Mouse (Mus musculus): ENCODE measurements around the gene Ppp1r27.
"Not testable (repeated sequence)": the region's sequence is repeated elsewhere in the genome, so short reads cannot be mapped to it uniquely, and the experiment has no call there.

The Ppp1r27 gene

GRCm38 (mm10) chr11:120575940-120576339 lies 25.0 kb upstream of the Ppp1r27 start:
- no peak for DNase-seq (ENCODE audit: low spot score)

- no peak for DNase-seq (ENCODE audit: low spot score)
Observed at GRCm38 (mm10) chr11:120575046-120575445, 24.1 kb upstream of the Ppp1r27 start.

GRCm38 (mm10) chr11:120574278-120574600 lies 23.3 kb upstream of the Ppp1r27 start:
- no peak for DNase-seq (ENCODE audit: low spot score)

DNA sequence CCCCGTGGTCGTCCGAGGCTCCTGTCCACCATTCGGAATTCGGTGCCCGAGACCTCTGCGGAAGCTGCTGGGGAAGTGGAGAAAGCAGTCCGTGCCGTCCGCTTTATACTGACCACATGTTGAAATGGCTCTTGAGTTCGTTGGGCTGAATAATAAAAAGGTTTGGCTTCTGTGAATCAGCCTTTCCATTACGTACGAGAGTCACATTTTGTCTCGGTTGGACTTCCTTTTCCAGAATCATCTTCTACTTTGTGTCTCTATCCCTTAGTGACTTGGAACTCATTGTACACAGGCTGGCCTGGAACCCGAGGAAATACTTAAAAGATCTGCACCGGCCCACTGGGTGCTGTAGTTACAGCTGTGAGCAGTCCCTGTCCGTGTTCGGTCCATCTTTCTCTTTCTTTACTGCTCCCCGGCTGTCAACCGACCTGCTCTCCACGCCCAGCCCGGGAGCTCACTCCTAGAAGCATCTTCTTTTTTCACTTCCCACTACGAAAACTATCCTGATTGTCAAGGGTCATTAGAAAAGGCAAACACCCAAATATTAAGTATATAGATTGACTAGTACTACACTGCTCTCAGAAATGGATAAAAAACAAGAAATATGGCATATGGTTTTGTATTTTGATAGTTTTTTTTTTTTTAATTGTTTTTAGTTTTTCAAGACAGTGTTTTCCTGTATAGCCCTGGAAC lies 22.8 kb upstream of the Ppp1r27 start:
- DNase-seq (ENCODE audit: low spot score), result no peak

DNA sequence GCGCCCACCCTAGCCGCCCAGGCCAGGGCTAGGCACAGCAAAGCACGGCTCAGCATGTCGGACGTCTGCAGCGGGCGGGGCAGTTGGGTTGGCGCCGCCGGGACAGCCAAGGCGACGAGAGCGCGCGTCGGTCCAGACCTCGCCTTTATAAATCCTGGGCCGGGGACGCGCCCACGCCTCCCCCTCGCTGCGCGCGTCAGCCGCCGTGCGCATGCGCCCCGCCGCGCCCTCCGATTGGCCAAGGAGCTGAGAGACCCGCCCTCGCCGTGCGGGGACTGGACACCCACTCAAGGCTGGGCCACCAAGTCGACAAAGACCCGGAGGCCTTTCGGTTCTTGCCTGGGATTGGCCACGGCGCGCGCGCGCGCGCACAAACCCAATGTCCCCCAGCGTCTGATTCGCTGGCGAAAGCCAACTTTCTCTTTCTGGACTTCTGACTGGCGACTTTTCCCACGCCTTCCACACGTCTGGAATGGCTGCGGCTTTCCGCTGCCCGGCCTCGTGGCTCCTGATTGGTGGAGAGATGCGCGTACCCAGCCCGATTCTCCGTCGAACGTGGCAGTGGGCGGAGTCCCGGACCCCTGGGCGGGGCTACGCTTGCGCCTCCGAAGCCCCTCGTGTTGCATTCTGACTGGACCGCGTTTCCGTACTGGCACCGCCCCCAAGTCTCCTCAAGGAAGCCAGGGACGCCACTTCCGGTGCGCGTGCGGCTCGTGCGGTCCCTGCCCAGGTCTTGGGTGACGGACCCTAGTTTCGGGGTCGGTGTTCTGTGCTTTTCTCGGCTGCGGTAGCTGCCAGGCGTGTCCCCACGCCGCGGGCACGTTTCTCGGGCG lies 22.0 kb upstream of the Ppp1r27 start, which contains the start of gene P4hb:
Gene P4hb (minus strand): TSS at position 502 of the 833 bp plus-strand sequence.
- DNase-seq (ENCODE audit: low spot score), result peak; percentile 100

DNA sequence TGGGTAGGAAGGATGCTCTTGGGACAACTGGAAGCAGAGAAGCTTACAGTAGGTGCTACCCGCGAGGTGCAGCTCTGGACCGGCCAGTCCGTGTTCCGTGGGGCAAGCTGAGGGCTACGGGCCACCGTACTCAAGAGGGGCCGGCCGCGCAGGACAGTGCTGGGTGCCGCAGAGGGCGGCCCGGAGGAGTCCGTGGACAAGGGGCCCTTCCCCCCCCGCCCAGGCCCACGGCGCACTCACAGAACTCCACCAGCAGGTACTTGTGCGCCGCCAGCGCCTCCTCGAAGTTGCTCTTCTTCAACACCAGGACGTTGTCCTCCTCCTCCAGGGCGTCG lies 21.5 kb upstream of the Ppp1r27 start:
- no peak for DNase-seq (ENCODE audit: low spot score)

GRCm38 (mm10) chr11:120571754-120572416 lies 21.0 kb upstream of the Ppp1r27 start:
- no peak for DNase-seq (ENCODE audit: low spot score)

DNA sequence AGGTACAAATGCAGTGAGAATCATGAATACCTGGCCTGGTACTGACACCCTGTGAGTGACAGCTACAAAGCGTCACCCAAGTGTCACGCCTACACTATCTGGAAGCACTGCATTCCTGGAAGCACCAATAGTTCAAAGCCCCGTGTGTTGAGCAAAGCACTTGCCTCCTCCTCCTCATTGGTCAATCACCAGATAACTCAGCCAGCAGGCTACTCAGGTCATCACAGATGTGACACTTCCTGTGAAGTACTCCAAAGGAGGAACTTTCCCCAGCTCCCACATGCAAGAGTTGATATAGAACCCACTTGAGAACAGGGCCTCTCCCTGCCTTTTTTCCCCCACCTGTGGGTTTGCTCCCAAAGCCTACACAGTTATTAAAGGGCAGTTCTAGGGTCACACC lies 20.2 kb upstream of the Ppp1r27 start:
- no peak for DNase-seq (ENCODE audit: low spot score)

GRCm38 (mm10) chr11:120568324-120568723 lies 17.4 kb upstream of the Ppp1r27 start:
- no peak for DNase-seq (ENCODE audit: low spot score)

DNA sequence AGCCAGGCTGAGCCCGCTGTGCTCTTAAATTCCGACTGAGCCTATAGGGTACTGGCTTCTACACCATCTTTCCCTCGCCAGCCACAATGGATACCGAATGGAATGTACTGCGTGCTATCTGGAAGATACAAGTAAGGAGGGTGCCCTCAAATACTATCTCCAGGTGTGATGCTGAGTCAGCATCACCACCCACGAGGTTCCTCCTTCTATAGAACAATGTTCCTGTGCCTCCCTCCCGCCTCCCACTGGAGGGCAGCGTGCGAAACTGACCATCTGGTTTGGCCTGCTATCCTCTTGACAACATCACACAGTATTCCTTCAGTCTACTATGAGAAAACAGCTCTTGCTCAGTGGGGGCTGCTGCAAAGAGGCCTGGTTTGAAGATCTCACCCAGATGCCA lies 14.2 kb upstream of the Ppp1r27 start:
- DNase-seq (ENCODE audit: low spot score), result no peak

DNA sequence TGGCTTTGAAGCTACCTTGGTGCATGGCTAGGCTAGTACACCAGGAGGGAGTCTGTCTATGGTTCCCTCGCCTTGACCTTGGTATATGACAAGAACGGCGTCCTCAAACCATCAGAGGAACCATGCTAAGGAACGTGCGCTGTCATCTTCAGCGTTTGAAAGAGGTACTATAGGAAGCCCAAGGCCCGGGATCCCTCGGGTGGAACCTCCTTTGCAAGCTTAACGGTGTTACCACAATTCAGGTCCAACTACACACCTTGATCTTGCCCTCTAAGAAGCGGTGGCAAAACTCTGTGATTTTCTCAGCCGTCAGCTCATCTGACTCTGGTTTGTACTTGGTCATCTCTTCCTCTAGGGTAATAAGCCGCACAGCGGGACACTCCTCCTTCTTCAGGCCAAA lies 12.0 kb upstream of the Ppp1r27 start:
- no peak for DNase-seq (ENCODE audit: low spot score)

DNA sequence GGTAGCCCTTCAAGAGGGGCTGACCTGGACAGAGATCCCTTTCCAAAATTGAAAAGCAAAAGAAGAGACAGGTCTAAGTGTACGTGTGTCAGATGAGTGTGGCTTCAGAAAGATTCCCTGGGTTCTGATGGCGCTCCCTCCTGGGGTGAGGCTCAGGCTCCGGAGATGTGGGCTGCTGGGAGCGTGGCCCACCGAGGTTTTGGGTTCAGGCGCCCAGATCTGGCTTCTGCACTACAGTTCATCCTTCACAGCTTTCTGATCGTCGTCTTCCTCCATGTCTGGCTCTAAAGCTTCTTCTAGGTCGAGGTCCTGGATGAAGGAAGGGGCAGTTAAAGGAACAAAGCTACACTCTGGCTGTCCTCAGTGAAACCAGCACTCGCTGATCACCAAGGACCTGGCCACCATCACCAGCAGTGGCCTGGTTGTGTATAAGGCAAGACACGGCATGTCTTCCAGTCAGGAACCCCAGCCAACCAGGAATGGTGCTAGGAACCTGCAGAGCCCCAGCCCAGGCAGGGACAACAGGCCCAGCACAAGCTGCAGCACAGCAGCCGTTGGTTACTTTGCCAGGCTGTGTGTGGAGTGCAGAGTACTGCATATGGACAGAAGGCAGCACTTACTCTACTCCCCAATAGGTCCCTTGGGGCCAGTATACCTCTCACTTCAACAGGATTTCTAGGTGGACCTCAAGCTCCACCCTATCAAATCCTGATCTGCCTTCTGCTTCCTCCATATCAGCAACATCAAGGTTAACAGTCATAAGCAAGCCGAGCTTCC lies 10.2 kb upstream of the Ppp1r27 start:
- DNase-seq (ENCODE audit: low spot score), result no peak

DNA sequence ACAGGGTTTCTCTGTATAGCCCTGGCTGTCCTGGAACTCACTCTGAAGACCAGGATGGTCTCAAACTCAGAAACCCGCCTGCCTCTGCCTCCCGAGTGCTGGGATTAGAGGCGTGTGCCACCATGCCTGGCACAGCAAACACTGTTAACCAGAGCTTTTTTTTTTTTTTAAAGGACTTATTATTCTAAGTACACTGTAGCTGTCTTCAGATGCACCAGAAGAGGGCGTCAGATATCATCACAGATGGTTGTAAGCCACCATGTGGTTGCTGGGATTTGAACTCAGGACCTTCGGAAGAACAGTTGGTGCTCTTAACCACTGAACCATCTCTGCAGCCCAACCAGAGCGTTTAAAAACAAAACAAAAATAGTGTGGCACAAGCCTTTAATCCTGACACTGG lies 7.9 kb upstream of the Ppp1r27 start:
- not testable (repeated sequence) for DNase-seq (ENCODE audit: low spot score)

GRCm38 (mm10) chr11:120555260-120555659 lies 4.3 kb upstream of the Ppp1r27 start:
- no peak for DNase-seq (ENCODE audit: low spot score)

DNA sequence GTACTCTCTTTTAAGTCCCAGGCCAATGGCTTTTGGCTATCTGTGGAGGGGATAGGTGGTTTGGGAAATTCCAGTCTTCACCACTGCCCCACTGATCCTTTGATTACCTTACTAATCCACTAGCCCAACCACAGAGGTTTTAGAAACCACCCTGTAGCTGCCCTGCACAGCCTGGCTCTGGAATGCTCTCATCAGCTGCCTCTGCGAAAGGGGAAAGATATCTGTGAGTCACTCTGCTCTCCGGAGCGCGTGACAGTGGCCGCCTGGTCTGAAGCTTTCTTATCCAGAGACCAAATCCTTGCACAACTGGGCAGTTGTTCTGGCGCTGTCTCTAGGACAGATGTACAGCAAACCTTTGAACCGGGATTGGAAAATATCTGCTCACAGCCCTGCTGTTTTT lies 3.9 kb upstream of the Ppp1r27 start:
- no peak for DNase-seq (ENCODE audit: low spot score)

DNA sequence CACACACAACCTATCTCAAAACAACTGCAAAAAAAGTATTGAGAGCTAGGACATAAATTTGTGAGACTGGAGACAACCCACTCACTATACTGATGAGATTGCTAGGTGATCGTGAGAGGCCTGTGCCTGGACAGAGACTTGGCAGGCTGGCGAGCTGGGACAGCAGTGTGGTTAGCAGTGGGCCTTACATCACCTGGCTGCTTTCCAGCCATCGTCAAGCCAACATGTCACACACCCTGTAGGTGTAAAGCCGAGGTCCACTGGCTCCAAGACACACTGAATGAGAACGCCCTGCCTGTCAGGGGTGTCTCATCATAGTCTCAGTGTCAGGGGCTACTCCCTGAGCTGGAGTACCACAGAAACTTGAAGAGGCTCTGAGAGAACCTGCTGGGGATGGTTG lies 1.8 kb upstream of the Ppp1r27 start:
- DNase-seq (ENCODE audit: low spot score), result no peak

- no peak for DNase-seq (ENCODE audit: low spot score)
Observed at GRCm38 (mm10) chr11:120549986-120550809, 734 bp downstream of the Ppp1r27 start.

DNA sequence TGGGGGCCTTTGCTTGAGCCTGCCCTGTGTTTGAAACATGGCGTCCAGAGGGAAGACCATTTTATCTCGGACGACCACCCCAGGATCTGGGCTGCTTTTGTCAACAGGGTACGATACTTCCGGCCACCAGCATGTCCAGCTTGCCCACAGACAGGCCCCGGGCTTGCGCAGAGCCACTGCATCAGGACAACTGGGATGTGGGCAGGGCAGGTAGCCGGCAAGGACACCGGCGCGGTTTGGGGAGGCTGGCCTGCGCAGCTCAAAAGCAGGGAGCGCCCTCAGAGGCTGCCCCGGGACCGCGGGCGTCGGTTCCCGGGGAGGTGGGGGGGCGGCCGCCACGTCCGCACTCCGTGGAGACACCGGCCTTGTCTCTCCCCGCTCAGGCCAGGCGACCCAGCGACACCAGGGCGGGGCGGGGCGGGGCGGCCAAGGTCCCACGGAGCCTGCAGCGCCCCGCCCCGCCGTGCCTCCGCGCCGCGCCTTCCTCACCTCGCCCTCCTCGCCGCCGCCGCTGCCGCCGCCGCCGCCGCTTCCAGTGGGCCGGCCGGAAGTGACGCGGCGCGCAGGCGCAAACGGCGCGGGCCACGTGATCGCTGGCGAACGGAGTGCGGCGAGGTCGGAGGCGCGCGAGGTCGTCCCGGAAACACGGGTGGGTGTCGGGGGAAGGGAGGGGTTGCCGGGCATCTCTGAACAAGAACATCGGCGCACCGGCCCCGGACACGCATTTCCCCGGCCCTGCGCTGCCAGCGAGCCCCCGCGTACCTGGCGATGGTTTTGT lies 1.6 kb downstream of the Ppp1r27 start, which contains the start of gene Mcrip1:
Gene Mcrip1 (minus strand): TSS at position 560 of the 778 bp plus-strand sequence.
- DNase-seq (ENCODE audit: low spot score), result peak; percentile 95

DNA sequence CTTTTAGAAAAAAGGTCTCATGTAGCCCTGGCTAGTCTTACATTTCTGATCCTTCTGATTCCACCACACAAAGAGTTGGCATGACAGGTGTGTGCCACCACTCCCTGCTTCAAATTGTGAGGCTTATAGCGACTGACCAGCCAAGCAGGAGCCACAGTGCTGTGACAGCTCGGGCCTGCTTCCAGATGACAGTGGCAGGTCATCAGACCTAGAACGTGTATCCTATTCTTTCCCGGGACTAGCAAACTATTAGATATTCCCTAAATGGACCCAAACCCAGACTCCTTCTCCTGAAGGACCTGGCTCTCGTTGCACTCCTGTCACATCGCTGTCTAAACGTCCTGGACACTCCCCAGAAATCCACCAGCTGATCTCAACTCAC lies 2.2 kb downstream of the Ppp1r27 start:
- no peak for DNase-seq (ENCODE audit: low spot score)

DNA sequence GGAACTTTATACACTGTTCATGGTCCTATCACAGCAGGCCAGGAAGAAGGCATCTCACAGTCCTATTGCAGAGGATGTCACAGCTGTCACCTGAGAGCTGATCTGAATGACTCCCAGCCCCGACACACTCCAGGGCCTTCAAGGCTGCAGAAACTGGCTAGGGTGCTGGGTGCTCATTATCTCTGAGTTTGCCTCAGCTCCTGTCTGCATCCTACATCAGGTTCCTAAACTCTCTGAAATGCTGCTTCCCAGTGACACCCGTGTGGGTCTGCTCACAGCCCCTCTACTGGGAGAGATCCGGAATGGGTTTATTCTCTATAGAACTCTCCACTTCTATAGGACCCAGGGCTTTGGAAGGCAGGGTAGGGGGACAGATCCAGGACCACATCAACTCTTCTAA lies 2.7 kb downstream of the Ppp1r27 start:
- DNase-seq (ENCODE audit: low spot score), result no peak

- no peak for DNase-seq (ENCODE audit: low spot score)
Observed at GRCm38 (mm10) chr11:120547469-120547868, 3.5 kb downstream of the Ppp1r27 start.
